Mouse (Mus musculus): Measurements from ENCODE around the gene Syt14. TPM values are rescaled to one million over a fixed set of nuclear protein-coding genes. Genes with fewer than 3 reads are reported as not detected.
A peak's percentile ranks its signal among the peaks of the same experiment; 100 is the strongest.

The Syt14 gene
- polyA plus RNA-seq, 1 experiment = 0.87 TPM

- Histone ChIP-seq H3K27ac (replicated peaks; ENCODE audit: low read depth, low read length) (no peak overlapping the region), H3K4me1 (ENCODE audit: control insufficient read depth, insufficient read depth, insufficient read length, low read length) (no peaks in the 10 kb centered on the region), H3K4me3 (ENCODE audit: insufficient read depth, low read depth, low read length) (no peak overlapping the region)
Observed at GRCm38 (mm10) chr1:192860273-192860672, 175.3 kb downstream of the Syt14 start.

GRCm38 (mm10) chr1:192857582-192857981 lies 178.0 kb downstream of the Syt14 start:
- Histone ChIP-seq H3K4me3 (ENCODE audit: insufficient read depth, low read depth, low read length) (no peak overlapping the region), H3K4me1 (ENCODE audit: control insufficient read depth, insufficient read depth, insufficient read length, low read length) (no peaks in the 10 kb centered on the region), H3K27ac (replicated peaks; ENCODE audit: low read depth, low read length) (no peak overlapping the region)

GRCm38 (mm10) chr1:192856931-192857330 lies 178.6 kb downstream of the Syt14 start:
- Histone ChIP-seq H3K27ac (replicated peaks; ENCODE audit: low read depth, low read length) (no peak overlapping the region), H3K4me3 (ENCODE audit: insufficient read depth, low read depth, low read length) (no peak overlapping the region), H3K4me1 (ENCODE audit: control insufficient read depth, insufficient read depth, insufficient read length, low read length) (no peaks in the 10 kb centered on the region)

- no peaks in the 10 kb centered on the region for H3K4me1 ChIP-seq (ENCODE audit: control insufficient read depth, insufficient read depth, insufficient read length, low read length)
- no peak overlapping the region for H3K4me3 ChIP-seq (ENCODE audit: insufficient read depth, low read depth, low read length)
- H3K27ac ChIP-seq (replicated peaks; ENCODE audit: low read depth, low read length) = no peak overlapping the region
Observed at GRCm38 (mm10) chr1:192856411-192856810, 179.2 kb downstream of the Syt14 start.

GRCm38 (mm10) chr1:192855474-192856230 lies 179.9 kb downstream of the Syt14 start, which contains the start of gene Sertad4:
TSS of gene Sertad4 (minus strand) at chr1:192855756.
- peak within 1 kb of the TSS; percentile 64 for H3K4me3 ChIP-seq (ENCODE audit: insufficient read depth, low read depth, low read length)
- 0 out of 2 replicates have a peak within 1 kb of the TSS, but pooled peaks have one; percentile 11 for H3K27ac ChIP-seq (replicated peaks; ENCODE audit: low read depth, low read length)
- H3K4me1 ChIP-seq (ENCODE audit: control insufficient read depth, insufficient read depth, insufficient read length, low read length) = no peaks in the 10 kb centered on the region

GRCm38 (mm10) chr1:192854819-192855271 lies 180.7 kb downstream of the Syt14 start:
- Histone ChIP-seq H3K4me1 (ENCODE audit: control insufficient read depth, insufficient read depth, insufficient read length, low read length) (no peaks in the 10 kb centered on the region), H3K27ac (replicated peaks; ENCODE audit: low read depth, low read length) (0 out of 2 replicates have a peak overlapping the region, but pooled peaks have one; percentile 11), H3K4me3 (ENCODE audit: insufficient read depth, low read depth, low read length) (peak overlapping the region; percentile 64)

- Histone ChIP-seq H3K4me3 (ENCODE audit: insufficient read depth, low read depth, low read length) (peak overlapping the region; percentile 64), H3K27ac (replicated peaks; ENCODE audit: low read depth, low read length) (0 out of 2 replicates have a peak overlapping the region, but pooled peaks have one; percentile 11)
Observed at GRCm38 (mm10) chr1:192853988-192854818, 181.4 kb downstream of the Syt14 start.

GRCm38 (mm10) chr1:192853429-192853828 lies 182.1 kb downstream of the Syt14 start:
- H3K4me3 ChIP-seq (ENCODE audit: insufficient read depth, low read depth, low read length) = no peak overlapping the region
- no peak overlapping the region for H3K27ac ChIP-seq (replicated peaks; ENCODE audit: low read depth, low read length)
- no peaks in the 10 kb centered on the region for H3K4me1 ChIP-seq (ENCODE audit: control insufficient read depth, insufficient read depth, insufficient read length, low read length)

More at GRCm38 (mm10) chr1:192853988-192854818, 181.4 kb downstream of the Syt14 start:
- H3K4me1 ChIP-seq (ENCODE audit: control insufficient read depth, insufficient read depth, insufficient read length, low read length) = no peaks in the 10 kb centered on the region

GRCm38 (mm10) chr1:192852047-192852446 lies 183.5 kb downstream of the Syt14 start:
- no peak overlapping the region for H3K4me3 ChIP-seq (ENCODE audit: insufficient read depth, low read depth, low read length)
- H3K4me1 ChIP-seq (ENCODE audit: control insufficient read depth, insufficient read depth, insufficient read length, low read length) = no peaks in the 10 kb centered on the region
- no peak overlapping the region for H3K27ac ChIP-seq (replicated peaks; ENCODE audit: low read depth, low read length)

- no peaks in the 10 kb centered on the region for H3K4me1 ChIP-seq (ENCODE audit: control insufficient read depth, insufficient read depth, insufficient read length, low read length)
- H3K4me3 ChIP-seq (ENCODE audit: insufficient read depth, low read depth, low read length) = no peak overlapping the region
- H3K27ac ChIP-seq (replicated peaks; ENCODE audit: low read depth, low read length) = no peak overlapping the region
Observed at GRCm38 (mm10) chr1:192851640-192852039, 183.9 kb downstream of the Syt14 start.

GRCm38 (mm10) chr1:192851126-192851525 lies 184.4 kb downstream of the Syt14 start:
- Histone ChIP-seq H3K27ac (replicated peaks; ENCODE audit: low read depth, low read length) (no peak overlapping the region), H3K4me1 (ENCODE audit: control insufficient read depth, insufficient read depth, insufficient read length, low read length) (no peaks in the 10 kb centered on the region), H3K4me3 (ENCODE audit: insufficient read depth, low read depth, low read length) (no peak overlapping the region)

GRCm38 (mm10) chr1:192849616-192850015 lies 186.0 kb downstream of the Syt14 start:
- no peak overlapping the region for H3K4me3 ChIP-seq (ENCODE audit: insufficient read depth, low read depth, low read length)
- H3K4me1 ChIP-seq (ENCODE audit: control insufficient read depth, insufficient read depth, insufficient read length, low read length) = no peaks in the 10 kb centered on the region
- H3K27ac ChIP-seq (replicated peaks; ENCODE audit: low read depth, low read length) = no peak overlapping the region

- H3K4me1 ChIP-seq (ENCODE audit: control insufficient read depth, insufficient read depth, insufficient read length, low read length) = no peaks in the 10 kb centered on the region
- no peak overlapping the region for H3K4me3 ChIP-seq (ENCODE audit: insufficient read depth, low read depth, low read length)
- H3K27ac ChIP-seq (replicated peaks; ENCODE audit: low read depth, low read length) = no peak overlapping the region
Observed at GRCm38 (mm10) chr1:192847254-192847653, 188.3 kb downstream of the Syt14 start.

Measured in brown adipose tissue, adult 24 weeks (tissue).